Mouse (Mus musculus) gastrocnemius, adult 18-20 months (tissue): ENCODE results near the gene Ylpm1. TPM values are rescaled to one million over a fixed set of nuclear protein-coding genes. Genes with fewer than 3 reads are reported as not detected.

Source experiments
- DNase-seq: peaks from one replicate; pipeline ENCODE4 v3.0.0; 2021; ENCODE audit warnings: low spot score
- long read RNA-seq, 2 experiments: library from polyadenylated mRNA; stranded (forward); transcript quantifications; one replicate each; pipeline ENCODE4 v2.0.0; 2021
- total RNA-seq, 2 experiments: library from RNA; stranded (reverse); gene quantifications; 2 replicates each; pipeline ENCODE4 v1.2.3; 2021

Gene Ylpm1
- total RNA-seq, result 10 to 100 TPM; 14.4 to 16.4 TPM
- long read RNA-seq, experiment 1, partial matches to known transcripts, result 1 of 1 reads
- long read RNA-seq, experiment 1, other reads (novel, unspliced or antisense), result 0 of 1 reads
- long read RNA-seq, experiment 2, full-length matches to known transcripts, result 1 of 1 reads
- long read RNA-seq, experiment 2, partial matches to known transcripts, result 0 of 1 reads
- long read RNA-seq, experiment 2, other reads (novel, unspliced or antisense), result 0 of 1 reads

DNA sequence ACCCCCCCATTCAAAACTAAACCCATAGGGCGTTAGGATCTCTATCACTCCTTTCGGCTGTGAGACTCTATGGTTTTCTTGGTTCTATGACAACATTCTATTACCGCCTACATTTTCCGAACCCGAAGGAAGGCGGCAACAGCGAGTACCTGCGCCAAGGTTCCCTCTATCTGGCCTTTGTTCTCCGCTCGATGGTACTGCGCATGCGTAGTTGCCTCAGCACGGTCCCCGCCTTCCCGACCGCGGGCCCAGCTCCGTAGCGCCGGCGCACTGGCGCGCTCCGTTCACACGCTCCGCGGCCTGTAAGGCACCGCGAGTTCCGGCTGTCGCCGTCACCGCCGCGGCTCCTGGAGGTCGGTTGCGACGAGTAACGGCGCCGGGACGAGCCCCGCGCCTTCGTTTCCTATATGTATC, at the start of gene Ylpm1:
Ylpm1 (plus strand) TSS at position 239 of the 414 bp plus-strand sequence.
- peak; percentile 98 for DNase-seq

DNA sequence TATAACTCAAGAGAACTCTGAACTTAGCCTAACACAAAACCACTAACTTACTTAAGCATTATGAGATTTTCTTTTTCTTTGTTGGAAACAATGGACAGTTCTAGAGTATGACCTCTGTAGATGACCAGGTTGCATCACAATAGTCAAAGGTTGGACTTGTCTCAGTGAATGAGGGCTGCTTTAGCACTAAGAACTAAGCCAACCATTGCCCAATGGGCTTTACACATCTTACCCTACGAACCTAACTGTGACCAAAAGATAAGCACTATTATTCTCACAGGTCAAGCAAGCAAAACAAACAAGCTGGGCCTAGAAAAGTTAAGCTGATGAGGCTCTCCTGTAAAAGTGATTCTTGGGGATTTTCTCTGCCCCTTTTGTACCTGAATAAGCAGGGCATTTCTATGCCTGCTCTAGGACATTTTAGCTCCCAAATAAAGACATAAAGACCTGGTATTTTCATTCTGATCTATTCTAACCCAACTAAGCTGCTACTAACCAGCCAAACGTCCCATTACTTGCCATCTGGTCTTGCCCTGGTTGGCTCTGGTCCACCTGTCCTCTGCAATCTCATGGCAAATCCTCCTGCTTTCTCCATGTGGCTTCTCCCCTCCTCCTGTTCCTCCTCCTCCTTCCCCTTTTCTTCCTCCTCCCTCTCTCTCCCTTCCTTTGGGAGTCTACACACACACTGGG, 48.1 kb upstream of the Ylpm1 start:
- no peak for DNase-seq

DNA sequence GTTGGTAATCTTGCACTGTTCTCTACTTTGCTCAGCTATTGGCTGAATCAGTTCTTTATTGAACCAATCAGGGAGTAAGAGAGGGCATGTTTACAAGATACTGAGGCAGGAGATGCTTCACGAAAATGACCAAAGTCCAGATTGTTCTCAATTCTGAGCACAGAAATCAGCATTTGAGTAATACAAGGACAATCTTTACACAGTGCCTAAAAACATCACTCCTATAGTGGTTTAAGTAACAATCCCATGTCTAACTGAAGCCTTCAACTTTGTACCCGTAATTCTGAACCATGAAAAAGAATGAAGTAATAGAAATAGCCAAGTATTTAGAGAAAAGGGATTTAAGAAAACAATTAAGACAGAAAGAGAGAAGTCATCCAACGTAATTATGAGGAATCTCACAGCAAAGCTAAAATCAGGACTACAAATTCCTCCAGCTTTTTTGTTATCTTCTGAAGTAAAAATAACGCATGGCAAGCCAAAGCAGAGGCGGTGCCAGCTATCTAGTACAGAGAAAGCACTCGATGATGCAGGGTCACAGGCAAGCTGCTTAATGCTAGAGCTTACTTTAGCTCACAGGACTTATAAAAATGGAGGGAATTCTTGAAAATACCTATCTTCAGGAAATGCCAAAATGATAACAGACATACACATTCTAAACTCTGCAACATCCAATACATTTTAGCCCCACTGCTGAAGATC, 47.4 kb upstream of the Ylpm1 start:
- no peak for DNase-seq

DNA sequence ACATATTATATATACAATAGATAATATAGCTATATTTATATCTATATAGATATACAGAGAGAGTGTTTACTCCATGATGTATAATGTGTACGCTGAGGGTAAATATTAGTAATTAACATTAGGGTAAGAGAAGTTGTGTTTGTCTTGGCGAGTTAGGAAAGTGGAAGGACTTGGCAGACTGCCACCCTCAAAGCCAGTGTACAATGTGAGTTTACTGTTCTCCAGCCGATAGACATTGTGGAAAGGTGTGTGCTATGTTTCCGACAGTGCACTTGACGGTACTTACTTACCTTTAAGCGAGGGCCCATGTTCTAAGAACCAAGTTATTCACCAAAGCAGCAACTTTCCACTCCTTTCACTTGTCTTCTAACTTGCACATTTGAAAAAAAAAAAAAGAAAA, 45.4 kb upstream of the Ylpm1 start:
- no peak for DNase-seq

DNA sequence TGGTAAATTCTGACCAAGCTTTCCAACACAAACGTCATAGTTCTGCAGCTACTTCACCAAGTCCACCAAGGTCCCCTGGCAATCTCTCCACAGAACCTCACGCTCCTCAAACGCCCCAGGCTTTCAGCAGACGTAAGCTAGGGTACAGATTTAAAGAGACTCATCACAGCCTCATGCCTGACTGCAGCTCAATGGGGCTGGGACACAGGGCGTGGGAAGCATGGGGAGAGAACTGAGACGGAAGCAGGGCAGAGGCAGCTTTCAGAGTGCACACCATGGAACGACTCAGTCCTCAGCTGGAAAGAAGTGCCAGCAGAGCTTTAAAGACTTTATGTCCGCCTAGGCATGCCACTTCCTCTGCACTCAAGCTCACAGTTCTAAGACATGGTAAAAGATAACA, 44.6 kb upstream of the Ylpm1 start:
- no peak for DNase-seq

DNA sequence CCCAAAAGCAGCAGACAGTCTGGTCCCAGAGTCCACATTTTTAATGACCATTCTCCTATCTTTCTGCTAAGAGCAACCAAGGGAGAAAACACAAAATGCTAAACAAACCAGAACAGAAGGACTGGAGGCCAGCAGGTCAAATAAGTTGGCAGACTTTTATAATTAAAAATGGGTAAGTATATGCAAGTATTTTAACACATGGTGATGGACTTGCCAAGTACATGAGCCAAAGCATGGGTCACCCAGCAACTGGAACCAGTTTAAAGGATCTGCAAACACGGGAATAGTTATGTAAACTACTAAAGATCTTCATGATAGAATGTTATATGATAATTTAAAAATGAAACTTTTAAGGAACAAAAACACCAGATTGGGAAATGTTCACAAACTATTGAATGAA, 43.8 kb upstream of the Ylpm1 start:
- no peak for DNase-seq

DNA sequence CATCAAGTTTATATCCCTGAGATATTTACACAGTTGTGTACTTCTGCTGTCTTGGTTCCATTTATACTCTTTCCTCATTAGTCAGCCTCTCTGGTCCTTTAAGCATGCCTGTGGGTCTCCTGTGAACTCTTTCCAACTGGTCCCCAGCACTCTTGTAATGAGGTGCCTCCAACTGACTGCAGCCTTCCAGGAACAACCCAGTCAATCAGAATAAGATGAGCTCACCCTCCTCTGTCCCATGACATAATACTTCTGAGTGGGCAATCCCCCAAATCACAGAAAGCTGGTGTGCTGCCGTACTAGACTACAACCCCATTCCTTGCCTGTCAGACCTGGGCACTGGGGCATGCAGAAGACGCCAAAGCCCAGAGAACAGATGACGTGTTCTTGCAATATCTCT, 39.8 kb upstream of the Ylpm1 start:
- no peak for DNase-seq

DNA sequence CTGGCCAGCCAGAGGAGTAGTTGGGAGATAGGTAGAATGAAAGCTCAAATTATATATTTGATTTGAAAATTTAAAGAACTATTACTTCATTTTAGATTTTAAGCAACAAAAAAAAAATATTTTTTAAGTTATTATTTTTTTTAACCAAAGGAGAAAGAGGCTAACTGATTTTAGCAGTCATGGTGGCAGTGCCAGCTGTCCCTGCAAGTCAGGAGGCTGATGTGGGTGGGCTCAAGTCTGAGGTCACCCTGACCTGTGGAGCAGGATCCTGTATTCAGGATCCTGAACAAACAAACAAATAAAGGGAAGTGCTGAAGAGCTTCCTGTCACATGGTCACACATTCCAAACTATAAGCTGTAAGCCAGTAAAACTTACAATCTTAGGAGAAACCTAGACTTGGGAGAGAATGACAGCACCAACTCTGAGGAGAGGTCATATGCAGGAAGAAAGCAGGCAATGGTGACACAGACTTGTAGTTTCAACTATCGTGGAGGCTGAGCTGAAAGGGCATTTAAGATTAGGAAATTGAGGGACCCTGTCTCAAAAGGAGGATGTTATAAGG, 37.2 kb upstream of the Ylpm1 start:
- no peak for DNase-seq

DNA sequence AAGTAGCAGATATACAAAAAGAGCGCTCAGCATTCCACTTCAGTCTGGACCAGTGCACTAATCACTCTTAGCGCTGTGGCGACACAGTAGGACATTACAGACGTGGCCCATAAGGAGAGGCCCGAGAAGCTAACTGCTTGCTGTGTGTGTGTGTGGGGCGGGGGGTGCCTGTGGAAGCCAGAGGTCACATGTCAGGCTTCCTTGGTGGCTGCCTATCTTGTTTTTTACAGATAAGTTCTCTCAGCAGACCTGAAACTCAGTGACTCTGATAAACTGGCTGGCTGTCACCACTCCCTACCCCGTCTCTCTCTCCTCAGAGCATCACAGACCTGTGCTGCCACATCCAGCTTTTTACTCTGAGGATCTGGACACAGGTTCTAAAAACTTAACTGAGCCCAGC, 33.5 kb upstream of the Ylpm1 start:
- no peak for DNase-seq

DNA sequence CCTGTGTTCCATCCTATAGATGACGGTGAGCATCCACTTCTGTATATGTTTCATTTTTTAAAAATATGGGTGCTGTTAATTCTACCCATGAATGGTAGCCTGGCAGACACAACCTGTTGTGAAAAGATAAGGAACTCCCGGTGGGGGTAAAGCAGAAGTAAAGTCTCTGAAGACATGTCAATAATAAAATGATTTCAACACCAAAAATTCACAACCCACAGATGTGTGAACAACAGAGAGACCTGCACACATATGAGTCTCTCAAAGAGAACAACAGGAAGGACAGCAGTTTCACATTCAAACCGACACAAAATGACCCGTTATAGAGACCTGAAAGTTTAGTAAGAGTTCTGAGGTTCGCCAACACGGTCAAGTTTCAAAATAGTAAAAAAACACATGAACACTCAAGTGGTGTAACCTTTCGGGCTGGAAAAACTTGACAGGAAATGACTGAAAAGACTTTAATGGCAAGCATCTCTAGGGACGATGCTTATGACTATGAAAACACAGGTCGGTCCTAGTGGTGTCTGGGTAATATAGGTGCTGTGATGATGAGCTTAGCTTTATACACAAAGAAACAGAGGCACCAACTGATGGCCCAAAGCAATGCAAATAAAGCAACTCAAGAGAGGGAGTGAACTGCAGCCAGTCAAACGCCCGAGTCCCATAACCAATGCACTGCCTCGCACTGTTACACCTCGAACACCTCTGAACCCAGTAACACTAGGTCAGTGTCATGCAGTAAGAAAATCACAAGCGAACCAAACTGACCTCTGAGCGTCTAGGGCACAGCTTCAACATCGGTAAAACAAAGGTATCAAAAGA, 27.1 kb upstream of the Ylpm1 start:
- no peak for DNase-seq

DNA sequence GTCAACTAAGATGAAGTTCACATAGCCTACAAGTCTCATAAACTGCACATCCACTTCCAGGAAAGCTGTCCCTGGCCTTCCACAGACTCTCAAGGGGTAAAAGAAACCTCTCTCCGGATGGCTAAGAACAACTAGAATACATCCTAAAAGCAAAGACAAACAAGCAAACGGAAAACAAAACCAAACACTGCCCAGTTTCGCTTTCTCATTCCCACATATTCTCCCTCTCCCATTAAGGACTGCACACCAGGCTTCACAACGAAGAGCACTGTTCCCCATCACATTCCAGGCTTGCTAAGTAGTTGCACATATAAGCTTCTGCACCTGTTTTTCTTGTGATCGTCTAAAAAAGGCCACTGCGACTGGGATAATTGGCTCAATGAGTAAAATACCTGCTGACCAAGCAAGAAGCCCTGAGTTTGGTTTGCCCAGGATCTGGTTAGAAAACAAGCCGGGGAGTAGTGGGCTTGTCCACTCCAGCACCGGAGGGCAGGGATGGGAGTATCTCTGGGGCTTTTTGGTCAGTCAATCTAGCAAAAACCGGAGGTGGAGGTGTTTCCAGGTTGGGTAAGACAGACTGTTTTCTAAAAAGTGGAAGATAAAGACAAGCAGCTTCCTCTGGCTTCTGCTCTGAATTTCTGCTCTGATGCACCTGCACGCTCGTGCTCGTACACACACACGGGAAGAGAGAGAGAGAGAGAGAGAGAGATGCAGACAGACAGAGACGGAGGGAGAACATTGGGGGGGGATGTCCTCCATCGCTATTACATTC, 26.3 kb upstream of the Ylpm1 start:
- DNase-seq, result no peak

DNA sequence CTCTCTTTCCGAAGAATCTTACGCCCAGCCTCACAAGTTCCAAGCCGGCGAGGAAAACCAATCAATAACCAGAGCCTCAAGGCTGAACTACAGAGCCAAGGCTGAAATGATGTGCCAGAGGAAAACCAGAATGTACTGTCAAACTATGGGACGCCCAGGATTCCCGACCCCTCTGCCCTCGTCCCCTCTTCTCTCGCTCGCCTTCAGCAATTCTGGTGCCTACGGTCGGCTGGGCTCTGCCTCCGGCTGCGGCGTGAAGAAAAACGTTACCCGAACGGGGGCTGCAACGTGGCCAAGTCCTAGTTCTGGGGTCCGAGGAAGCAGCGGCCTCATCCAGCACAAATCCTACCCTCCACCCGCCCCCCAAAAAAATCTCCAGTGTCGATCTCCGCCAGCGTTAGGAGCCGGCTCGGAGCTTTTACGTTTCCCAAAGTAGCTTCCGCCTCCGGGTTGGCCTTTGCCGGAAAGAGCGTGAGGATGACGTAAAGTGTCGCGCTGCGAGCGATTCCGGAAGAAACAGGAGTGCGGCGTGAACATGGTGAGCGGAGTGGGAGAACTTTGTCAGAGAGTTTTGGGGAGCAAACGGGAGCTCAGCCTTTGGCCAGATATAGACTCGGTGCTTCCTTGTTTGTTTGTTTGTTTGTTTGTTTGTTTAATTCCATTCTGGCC, 25.6 kb upstream of the Ylpm1 start, which contains the start of the genes Fcf1 and Arel1:
Fcf1 (plus strand) TSS at position 470 of the 669 bp plus-strand sequence.
Arel1 (minus strand) TSS at position 473 of the 669 bp plus-strand sequence.
- DNase-seq, result peak; percentile 91

DNA sequence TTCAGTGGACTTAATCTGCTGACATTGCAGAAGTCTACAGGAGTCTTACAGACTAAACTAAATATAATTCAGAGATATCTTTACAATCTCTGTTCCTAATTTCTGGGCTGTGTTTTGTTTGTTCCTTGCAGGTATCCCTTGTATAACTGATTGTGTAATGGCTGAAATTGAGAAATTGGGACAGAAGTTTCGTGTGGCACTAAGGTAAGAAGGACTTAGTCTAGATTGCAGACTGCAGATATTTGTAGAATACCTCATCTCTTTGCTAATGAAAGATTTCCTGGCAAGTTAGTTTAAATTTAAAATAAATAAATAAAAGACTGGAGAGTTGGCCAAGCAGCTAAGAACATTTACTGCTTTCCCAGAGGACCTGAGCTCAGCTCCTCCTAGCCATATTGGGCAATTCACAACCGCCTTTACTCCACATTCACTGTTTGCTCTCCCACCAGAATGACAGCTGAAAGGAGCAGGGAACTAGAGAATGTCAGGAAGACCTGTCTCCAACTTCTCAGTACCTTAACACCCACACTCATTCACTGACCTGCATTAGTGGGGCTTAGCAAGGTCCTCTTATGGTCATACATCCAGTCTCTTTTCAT, 16.8 kb upstream of the Ylpm1 start:
- DNase-seq, result no peak

DNA sequence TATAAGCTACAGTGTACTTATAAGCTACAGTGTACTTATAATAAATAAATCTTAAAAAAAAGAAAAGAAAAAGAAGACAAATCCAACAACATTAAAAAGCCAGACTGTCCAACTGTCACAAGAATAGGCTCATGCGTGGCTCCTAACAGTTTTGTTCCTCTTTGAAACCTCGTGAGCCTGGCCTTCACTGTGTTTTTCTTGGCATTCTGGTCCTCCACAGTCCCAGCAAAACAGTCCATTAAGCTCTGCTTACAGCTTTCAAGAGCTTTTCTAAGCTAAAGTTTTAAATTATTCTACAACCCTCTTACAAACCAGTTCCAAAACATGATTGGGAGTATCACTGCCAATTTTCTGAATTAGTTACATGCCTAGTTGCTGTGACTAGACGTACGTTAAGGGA, 6.7 kb upstream of the Ylpm1 start:
- no peak for DNase-seq

DNA sequence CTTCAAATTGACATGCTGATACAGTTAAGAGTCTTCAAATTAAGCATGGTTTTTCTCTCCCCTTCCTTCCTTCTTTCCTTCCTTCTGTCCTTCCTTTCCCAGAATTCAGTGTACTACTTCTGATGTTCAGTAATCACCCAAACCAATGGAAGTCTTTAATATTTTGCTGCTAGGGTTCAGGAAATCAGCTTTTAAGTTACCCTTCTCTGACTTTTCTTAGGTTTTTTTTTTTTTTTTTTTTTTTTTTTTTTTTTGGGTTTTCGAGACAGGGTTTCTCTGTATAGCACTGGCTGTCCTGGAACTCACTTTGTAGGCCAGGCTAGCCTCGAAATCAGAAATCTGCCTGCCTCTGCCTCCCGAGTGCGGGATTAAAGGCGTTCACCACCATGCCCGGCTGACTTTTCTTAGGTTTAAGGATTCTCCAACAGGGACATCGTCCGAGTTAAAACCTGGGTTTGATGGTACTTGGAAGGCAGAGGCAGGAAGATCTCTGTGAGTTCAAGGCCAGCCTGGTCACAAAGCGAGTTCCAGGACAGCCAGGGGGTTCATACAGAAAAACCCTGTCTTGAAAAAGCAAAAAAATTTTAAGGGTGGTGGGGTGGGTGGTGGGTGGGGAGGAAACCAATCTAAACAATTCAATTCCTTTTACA, 884 bp upstream of the Ylpm1 start:
- no peak for DNase-seq

DNA sequence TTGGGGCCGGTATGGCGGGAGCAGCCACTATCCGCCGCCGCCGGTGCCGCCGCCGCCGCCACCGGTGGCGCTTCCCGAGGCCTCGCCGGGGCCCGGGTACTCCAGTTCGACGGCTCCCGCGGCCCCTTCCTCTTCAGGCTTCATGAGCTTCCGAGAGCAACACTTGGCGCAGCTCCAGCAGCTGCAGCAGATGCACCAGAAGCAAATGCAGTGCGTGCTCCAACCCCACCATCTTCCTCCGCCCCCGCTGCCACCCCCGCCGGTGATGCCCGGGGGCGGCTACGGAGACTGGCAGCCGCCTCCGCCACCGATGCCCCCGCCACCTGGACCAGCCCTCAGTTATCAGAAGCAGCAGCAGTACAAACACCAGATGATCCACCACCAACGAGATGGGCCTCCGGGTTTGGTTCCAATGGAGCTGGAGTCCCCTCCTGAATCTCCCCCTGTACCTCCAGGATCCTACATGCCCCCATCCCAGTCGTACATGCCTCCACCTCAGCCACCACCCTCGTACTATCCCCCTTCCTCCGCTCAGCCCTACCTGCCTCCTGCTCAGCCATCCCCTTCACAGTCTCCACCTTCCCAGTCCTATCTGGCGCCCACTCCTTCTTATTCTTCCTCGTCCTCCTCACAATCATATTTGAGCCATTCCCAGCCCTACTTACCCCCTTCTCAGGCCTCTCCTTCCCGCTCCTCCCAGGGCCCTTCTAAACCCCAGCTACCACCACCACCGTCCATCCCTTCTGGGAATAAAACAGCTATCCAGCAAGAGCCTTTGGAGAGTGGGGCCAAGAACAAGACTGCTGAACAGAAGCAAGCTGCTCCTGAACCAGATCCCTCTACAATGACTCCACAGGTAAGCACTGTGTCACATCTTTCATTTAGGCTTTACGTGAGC, 629 bp downstream of the Ylpm1 start:
- DNase-seq, result no peak

DNA sequence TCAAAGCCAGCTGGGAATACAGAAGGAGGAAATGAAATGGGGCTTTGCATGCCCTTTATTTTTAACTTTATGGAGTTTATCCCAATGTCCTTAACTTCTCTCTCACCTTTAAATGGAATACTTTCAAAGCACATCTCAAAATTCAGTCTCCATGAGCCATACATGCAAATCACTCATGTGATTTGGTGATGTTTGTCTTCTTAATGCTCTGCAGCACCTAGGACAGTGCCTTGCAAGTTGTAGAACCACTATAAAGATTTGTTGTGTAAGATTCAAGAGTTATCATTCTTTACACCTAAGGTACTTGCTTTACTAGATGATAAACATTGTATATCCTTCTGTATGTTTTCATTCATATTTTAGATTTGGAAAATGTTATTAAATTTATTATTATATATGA, 2.9 kb downstream of the Ylpm1 start:
- no peak for DNase-seq

DNA sequence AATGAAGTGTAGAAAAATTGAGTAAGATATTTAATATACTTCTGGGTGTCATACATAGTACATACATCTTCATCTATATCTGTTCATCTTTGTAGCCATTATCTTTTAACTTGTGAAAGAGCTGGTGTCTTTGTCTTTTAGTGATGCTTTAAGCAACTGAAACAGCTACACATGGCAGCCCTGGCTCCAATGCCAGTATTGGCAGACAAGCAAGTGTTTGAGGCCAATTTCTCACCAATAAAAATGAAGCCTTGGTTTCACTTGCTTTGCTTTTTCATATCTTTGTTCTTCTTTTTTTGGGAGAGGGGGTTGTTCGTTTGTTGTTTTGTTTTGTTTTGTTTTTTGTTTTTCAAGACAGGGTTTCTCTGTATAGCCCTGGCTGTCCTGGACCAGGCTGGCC, 10.1 kb downstream of the Ylpm1 start:
- no peak for DNase-seq
